Mouse (Mus musculus) MEL (cell line): ENCODE measurements around the gene Mthfd2. TPM values are rescaled to one million over a fixed set of nuclear protein-coding genes. Genes with fewer than 3 reads are reported as not detected.

ENCODE experiments used
- DNase-seq: peaks from one replicate; pipeline ENCODE4 v3.0.0; 2011; ENCODE audit warnings: low read depth, low spot score
- H3K27ac ChIP-seq: 2 replicates; pipeline ENCODE4 v1.5.1; 2012; ENCODE audit warnings: low read depth, mild to moderate bottlenecking, control low read depth, low read length, moderate library complexity; ENCODE audit not compliant: control insufficient read depth
- H3K27me3 ChIP-seq, 2 experiments: fragments of 150-350 bp in 1 of 2; sonication (generic) in 1 of 2; 2 replicates each; pipeline ENCODE4 v1.6.1; 2012; ENCODE audit warnings: low read length in 2 of 2, mild to moderate bottlenecking in 2 of 2, improper control_type of control experiment in 1 of 2, moderate library complexity in 1 of 2; ENCODE audit not compliant: insufficient read depth in 2 of 2, control insufficient read depth in 1 of 2
- H3K36me3 ChIP-seq, 2 experiments: 2 replicates each; pipeline ENCODE4 v1.6.1; 2012 to 2014; ENCODE audit warnings: low read length in 2 of 2, improper control_type of control experiment in 1 of 2, inconsistent platforms in 1 of 2, mild to moderate bottlenecking in 1 of 2; ENCODE audit not compliant: insufficient read depth in 2 of 2, control insufficient read depth in 1 of 2
- H3K4me1 ChIP-seq, 2 experiments: fragments of 150-350 bp in 1 of 2; sonication (generic) in 1 of 2; 2 replicates each; pipeline ENCODE4 v1.6.1; 2012; ENCODE audit warnings: low read length in 2 of 2, improper control_type of control experiment in 1 of 2, mild to moderate bottlenecking in 1 of 2; ENCODE audit not compliant: insufficient read depth in 2 of 2, control insufficient read depth in 1 of 2
- H3K4me3 ChIP-seq, 2 experiments: fragments of 150-350 bp in 1 of 2; sonication (generic) in 1 of 2; 2 replicates each; pipeline ENCODE4 v1.5.1; 2012; ENCODE audit warnings: low read depth in 2 of 2, low read length in 2 of 2, mild to moderate bottlenecking in 2 of 2, moderate library complexity in 2 of 2, control low read depth in 1 of 2, improper control_type of control experiment in 1 of 2; ENCODE audit not compliant: control insufficient read depth in 1 of 2, insufficient read depth in 1 of 2
- H3K79me2 ChIP-seq: 2 replicates; pipeline ENCODE4 v1.6.1; 2012; ENCODE audit warnings: mild to moderate bottlenecking, low read length, moderate library complexity; ENCODE audit not compliant: control insufficient read depth, poor library complexity, insufficient read depth
- H3K9ac ChIP-seq: 2 replicates; pipeline ENCODE4 v1.6.1; 2012; ENCODE audit warnings: low read depth, mild to moderate bottlenecking, control low read depth, low read length, moderate library complexity; ENCODE audit not compliant: control insufficient read depth, poor library complexity, severe bottlenecking
- H3K9me3 ChIP-seq: fragments of 150-350 bp; sonication (generic); replicated peaks from 2 replicates; pipeline ENCODE4 v1.6.1; 2012; ENCODE audit warnings: mild to moderate bottlenecking, low read length, improper control_type of control experiment, moderate library complexity; ENCODE audit not compliant: insufficient read depth
- CHD1 ChIP-seq: IDR thresholded peaks from 2 replicates; pipeline ENCODE4 v1.6.1; 2012; ENCODE audit warnings: low read depth, mild to moderate bottlenecking, inconsistent platforms, low read length, improper control_type of control experiment
- CTCF ChIP-seq, 3 experiments: IDR thresholded peaks in 2 of 3; conservative IDR thresholded peaks in 1 of 3; 2 replicates each; pipeline ENCODE4 v1.5.1; 2011 to 2012; ENCODE audit warnings: low read length in 3 of 3, low read depth in 2 of 3, mild to moderate bottlenecking in 2 of 3, improper control_type of control experiment in 1 of 3, inconsistent platforms in 1 of 3, mixed read lengths in 1 of 3, moderate library complexity in 1 of 3; ENCODE audit not compliant: control insufficient read depth in 1 of 3, insufficient read depth in 1 of 3, poor library complexity in 1 of 3, severe bottlenecking in 1 of 3
- E2F4 ChIP-seq: IDR thresholded peaks from 2 replicates; pipeline ENCODE4 v1.6.1; 2011; ENCODE audit warnings: low read depth, low read length, improper control_type of control experiment, borderline replicate concordance
- EP300 ChIP-seq, 2 experiments: IDR thresholded peaks; 2 replicates each; pipeline ENCODE4 v1.6.1; 2011; ENCODE audit warnings: improper control_type of control experiment in 2 of 2, low read length in 2 of 2, low read depth in 1 of 2, mild to moderate bottlenecking in 1 of 2
- GATA1 ChIP-seq: IDR thresholded peaks from 2 replicates; pipeline ENCODE4 v1.6.1; 2011; ENCODE audit warnings: low read depth, low read length, improper control_type of control experiment
- KAT2A ChIP-seq: conservative IDR thresholded peaks from 2 replicates; pipeline ENCODE4 v1.6.1; 2012; ENCODE audit warnings: low read depth, low read length, improper control_type of control experiment, inconsistent platforms
- MAX ChIP-seq: IDR thresholded peaks from 2 replicates; pipeline ENCODE4 v1.6.1; 2011; ENCODE audit warnings: low read length, improper control_type of control experiment
- MAZ ChIP-seq: IDR thresholded peaks from 2 replicates; pipeline ENCODE4 v1.6.1; 2012; ENCODE audit warnings: low read depth, mild to moderate bottlenecking, inconsistent platforms, low read length, improper control_type of control experiment
- MYB ChIP-seq: IDR thresholded peaks from 2 replicates; pipeline ENCODE4 v1.6.1; 2011; ENCODE audit warnings: mild to moderate bottlenecking, low read depth, low read length, improper control_type of control experiment
- MYC ChIP-seq: IDR thresholded peaks from 2 replicates; pipeline ENCODE4 v1.6.1; 2011; ENCODE audit warnings: low read depth, mild to moderate bottlenecking, low read length, improper control_type of control experiment, moderate library complexity
- NELFE ChIP-seq: IDR thresholded peaks from 2 replicates; pipeline ENCODE4 v1.6.1; 2011; ENCODE audit warnings: low read depth, low read length, improper control_type of control experiment
- NRF1 ChIP-seq: IDR thresholded peaks from 2 replicates; pipeline ENCODE4 v1.6.1; 2014; ENCODE audit warnings: low read depth, mild to moderate bottlenecking, inconsistent platforms, low read length, improper control_type of control experiment, moderate library complexity; ENCODE audit not compliant: poor library complexity, insufficient read depth, severe bottlenecking
- POLR2A ChIP-seq, 2 experiments: IDR thresholded peaks; 2 replicates each; pipeline ENCODE4 v1.6.1; 2011 to 2012; ENCODE audit warnings: low read length in 2 of 2, mild to moderate bottlenecking in 2 of 2, control low read depth in 1 of 2, improper control_type of control experiment in 1 of 2, low read depth in 1 of 2, moderate library complexity in 1 of 2; ENCODE audit not compliant: control insufficient read depth in 1 of 2, insufficient read depth in 1 of 2, poor library complexity in 1 of 2
- POLR2AphosphoS2 ChIP-seq: IDR thresholded peaks from 2 replicates; pipeline ENCODE4 v1.6.1; 2011; ENCODE audit warnings: low read length, improper control_type of control experiment
- POLR2AphosphoS5 ChIP-seq: IDR thresholded peaks from 2 replicates; pipeline ENCODE4 v1.6.1; 2012; ENCODE audit warnings: low read depth, borderline replicate concordance, mild to moderate bottlenecking, inconsistent platforms, low read length, moderate library complexity, mixed read lengths
- RAD21 ChIP-seq: IDR thresholded peaks from 2 replicates; pipeline ENCODE4 v1.6.1; 2011; ENCODE audit warnings: mild to moderate bottlenecking, low read depth, low read length, improper control_type of control experiment
- RCOR1 ChIP-seq: IDR thresholded peaks from 2 replicates; pipeline ENCODE4 v1.6.1; 2012; ENCODE audit warnings: low read depth, mild to moderate bottlenecking, inconsistent platforms, low read length, improper control_type of control experiment
- TAL1 ChIP-seq: IDR thresholded peaks from 2 replicates; pipeline ENCODE4 v1.6.1; 2012; ENCODE audit warnings: mild to moderate bottlenecking, inconsistent platforms, low read length, moderate library complexity, mixed read lengths
- TCF12 ChIP-seq: IDR thresholded peaks from 2 replicates; pipeline ENCODE4 v1.6.1; 2014; ENCODE audit warnings: low read depth, mild to moderate bottlenecking, inconsistent platforms, low read length, improper control_type of control experiment, moderate library complexity
- UBTF ChIP-seq: IDR thresholded peaks from 2 replicates; pipeline ENCODE4 v1.6.1; 2012; ENCODE audit warnings: low read depth, mild to moderate bottlenecking, inconsistent platforms, low read length, improper control_type of control experiment, moderate library complexity, borderline replicate concordance; ENCODE audit not compliant: insufficient read depth
- USF1 ChIP-seq: IDR thresholded peaks from 2 replicates; pipeline ENCODE4 v1.6.1; 2014; ENCODE audit warnings: low read depth, mild to moderate bottlenecking, inconsistent platforms, low read length, improper control_type of control experiment, moderate library complexity
- USF2 ChIP-seq, 2 experiments: IDR thresholded peaks; 2 replicates each; pipeline ENCODE4 v1.6.1; 2011 to 2012; ENCODE audit warnings: improper control_type of control experiment in 2 of 2, low read length in 2 of 2, borderline replicate concordance in 1 of 2, inconsistent platforms in 1 of 2, low read depth in 1 of 2, mild to moderate bottlenecking in 1 of 2; ENCODE audit not compliant: insufficient read depth in 1 of 2
- ZC3H11A ChIP-seq: IDR thresholded peaks from 2 replicates; pipeline ENCODE4 v1.6.1; 2012; ENCODE audit warnings: low read depth, mild to moderate bottlenecking, inconsistent platforms, low read length, improper control_type of control experiment
- ZMIZ1 ChIP-seq: IDR thresholded peaks from 2 replicates; pipeline ENCODE4 v1.6.1; 2012; ENCODE audit warnings: low read depth, mild to moderate bottlenecking, inconsistent platforms, low read length, improper control_type of control experiment, moderate library complexity
- ZNF384 ChIP-seq: IDR thresholded peaks from 2 replicates; pipeline ENCODE4 v1.6.1; 2012; ENCODE audit warnings: low read depth, mild to moderate bottlenecking, inconsistent platforms, low read length, improper control_type of control experiment
- polyA plus RNA-seq, 2 experiments: library from polyadenylated mRNA; stranded (reverse) in 1 of 2; unstranded in 1 of 2; fragments of >175 nt in 1 of 2; fragments of >200 nt in 1 of 2; gene quantifications; 2 replicates each; pipeline versions ENCODE4 v1.2.1 to v1.2.4; 2012; ENCODE audit warnings: low replicate concordance in 2 of 2, low read depth in 1 of 2; ENCODE audit not compliant: insufficient read length in 2 of 2, insufficient read depth in 1 of 2, missing spikeins in 1 of 2
- total RNA-seq: library from RNA; depleted of rRNA; stranded (reverse); fragments of 300-350 nt; gene quantifications from 2 replicates; pipeline ENCODE4 v1.2.3, GENCODE M21; 2012

The Mthfd2 gene
- total and polyA plus RNA-seq, 3 experiments = 80.5 to 558 (median 219) TPM

DNA sequence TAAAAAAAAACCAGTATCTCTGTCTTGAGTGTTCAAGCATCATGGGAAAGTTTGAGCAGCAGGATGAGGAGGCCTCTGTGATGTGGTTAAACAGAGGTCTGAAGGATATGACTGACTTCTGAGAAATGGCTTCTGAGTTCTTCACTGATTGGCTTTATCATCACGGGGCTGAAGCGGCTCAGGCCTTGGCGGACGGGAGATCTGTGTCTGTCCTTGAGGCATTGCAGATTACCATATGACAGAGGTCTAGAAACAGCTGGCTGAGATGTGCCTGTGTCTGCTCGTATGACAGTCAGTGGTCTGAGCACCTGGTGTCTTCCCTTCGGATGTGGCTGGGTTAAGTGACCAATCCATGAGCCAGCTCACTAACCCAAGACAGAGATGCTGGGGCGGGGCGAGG, 13.2 kb downstream of the Mthfd2 start:
- H3K9me3 ChIP-seq = no peaks in the 10 kb centered on the region
- H3K27me3 ChIP-seq = no peaks in the 10 kb centered on the region
- H3K4me3 ChIP-seq = no peak overlapping the region
- DNase-seq = no peak
- no peak overlapping the region for H3K9ac ChIP-seq
- no peak overlapping the region for H3K27ac ChIP-seq
- H3K4me1 ChIP-seq = peaks cover 4 to 9% of the 10 kb centered on the region in 2 experiments; a peak in 3 of 4 replicates
- peaks cover 37% of the 10 kb centered on the region for H3K79me2 ChIP-seq
- TF ChIP-seq POLR2AphosphoS5 = no peak
- no peak for TF ChIP-seq MAX
- no peak for TF ChIP-seq EP300 (IDR thresholded peaks at IDR 0.05; ENCODE audit: low read depth in 1 of 2, low read length in 2 of 2)
- TF ChIP-seq RCOR1 = no peak
- no peak for TF ChIP-seq USF2 (IDR thresholded peaks at IDR 0.05; ENCODE audit: borderline replicate concordance in 1 of 2, insufficient read depth in 1 of 2, low read depth in 1 of 2, low read length in 2 of 2)
- TF ChIP-seq TAL1 = no peak
- TF ChIP-seq ZMIZ1 = no peak
- TF ChIP-seq E2F4 = no peak
- no peak for TF ChIP-seq RAD21
- TF ChIP-seq CTCF (IDR thresholded peaks at IDR 0.05 in 2 of 3, conservative IDR thresholded peaks at IDR 0.05 in 1 of 3; ENCODE audit: control insufficient read depth in 1 of 3, insufficient read depth in 1 of 3, low read depth in 2 of 3, low read length in 3 of 3, poor library complexity in 1 of 3, severe bottlenecking in 1 of 3) = no peak
- no peak for TF ChIP-seq UBTF
- no peak for TF ChIP-seq TCF12
- H3K36me3 ChIP-seq = peaks cover 14 to 35% of the 10 kb centered on the region in 2 experiments

DNA sequence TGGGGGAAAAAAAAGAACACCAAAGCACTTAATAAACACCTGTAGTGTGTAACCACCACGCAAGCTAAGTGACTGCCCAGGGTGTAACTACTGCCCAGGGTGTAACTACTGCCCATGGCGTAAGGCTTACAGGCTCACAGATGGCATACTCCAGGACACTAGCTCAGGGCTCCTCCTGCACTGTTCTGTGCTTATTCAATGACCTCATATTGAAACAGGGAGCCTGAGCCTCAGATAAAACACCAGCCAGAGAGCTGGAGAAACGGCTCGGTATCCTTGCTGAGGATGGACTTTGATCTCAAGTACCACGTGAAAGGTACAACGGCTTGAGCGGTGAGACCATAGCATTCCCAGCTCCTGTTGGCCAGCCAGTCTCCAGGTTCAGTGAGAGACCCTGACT, 13.7 kb downstream of the Mthfd2 start:
- DNase-seq = no peak
- H3K79me2 ChIP-seq = peaks cover 34% of the 10 kb centered on the region
- no peak overlapping the region for H3K9ac ChIP-seq
- H3K27ac ChIP-seq = no peak overlapping the region
- no peaks in the 10 kb centered on the region for H3K9me3 ChIP-seq
- H3K36me3 ChIP-seq = peaks cover 14 to 35% of the 10 kb centered on the region in 2 experiments
- H3K27me3 ChIP-seq = no peaks in the 10 kb centered on the region
- TF ChIP-seq CTCF (IDR thresholded peaks at IDR 0.05 in 2 of 3, conservative IDR thresholded peaks at IDR 0.05 in 1 of 3; ENCODE audit: control insufficient read depth in 1 of 3, insufficient read depth in 1 of 3, low read depth in 2 of 3, low read length in 3 of 3, poor library complexity in 1 of 3, severe bottlenecking in 1 of 3) (no peak), POLR2A (IDR thresholded peaks at IDR 0.05; ENCODE audit: control insufficient read depth in 1 of 2, insufficient read depth in 1 of 2, low read depth in 1 of 2, low read length in 2 of 2, poor library complexity in 1 of 2) (no peak), NELFE (no peak), UBTF (no peak), ZNF384 (no peak), MAZ (no peak), KAT2A (no peak), USF1 (no peak), MYC (no peak), GATA1 (no peak), MYB (no peak), NRF1 (no peak), POLR2AphosphoS2 (no peak), RAD21 (no peak), ZC3H11A (no peak), RCOR1 (no peak), CHD1 (no peak)
- H3K4me3 ChIP-seq = no peak overlapping the region
- H3K4me1 ChIP-seq = peaks cover 4 to 9% of the 10 kb centered on the region in 2 experiments; a peak in 3 of 4 replicates
